Mouse (Mus musculus): ENCODE data around the gene Tm4sf20. TPM values are rescaled to one million over a fixed set of nuclear protein-coding genes. Genes with fewer than 3 reads are reported as not detected.

Tm4sf20 gene
- polyA plus RNA-seq, 1 experiment from 2014 or later = 0.53 TPM

- Histone ChIP-seq H3K4me2 (ENCODE audit: low read length) (no peak within 1 kb of the TSS), H3K4me3 (replicated peaks; ENCODE audit: low read depth, low read length) (no peak within 1 kb of the TSS), H3K36me3 (ENCODE audit: insufficient read depth, low read length) (no peaks in the 10 kb centered on the region), H3K9me3 (replicated peaks; ENCODE audit: low read length) (no peaks in the 10 kb centered on the region), H3K27ac (no peak within 1 kb of the TSS), H3K4me1 (replicated peaks; ENCODE audit: insufficient read depth, low read length) (no peaks in the 10 kb centered on the region), H3K27me3 (ENCODE audit: insufficient read depth, low read length) (no peaks in the 10 kb centered on the region), H3K9ac (ENCODE audit: low read depth, low read length) (no peak within 1 kb of the TSS)
- no peak for TF ChIP-seq CTCF (IDR thresholded peaks at IDR 0.05; ENCODE audit: low read depth)
- no peak for ATAC-seq (replicated peaks; ENCODE audit: low FRiP score, low read depth)
- WGBS = 87% methylated on average over 14 of the region's 15 CpGs
- DNase-seq (ENCODE audit: low spot score) = no peak
These were observed 2.8 kb upstream of the Tm4sf20 start, which contains the start of gene Gm47791 for GRCm38 (mm10) chr1:82771022-82771586. Gene Gm47791 (minus strand): TSS chr1:82771243.

DNA sequence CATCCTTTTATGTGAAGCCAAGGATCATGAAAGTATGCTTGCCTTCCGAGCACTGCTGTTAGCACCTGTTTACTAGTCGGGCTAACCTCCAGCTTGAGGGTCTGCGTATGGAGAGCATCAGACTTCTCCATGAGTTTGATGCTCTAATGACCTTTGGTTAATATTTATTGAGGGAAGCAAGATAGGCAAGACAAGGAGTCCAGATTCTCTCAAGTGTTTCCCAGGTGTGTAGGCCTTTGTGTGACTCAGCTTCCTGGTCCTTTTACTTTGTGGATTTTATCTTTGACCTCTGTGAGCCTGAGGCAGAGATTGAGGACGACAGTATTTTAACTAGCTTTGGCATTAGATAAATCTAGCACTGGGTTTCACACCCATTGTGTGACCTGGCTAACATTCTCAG, 1.6 kb downstream of the Tm4sf20 start:
- H3K27ac ChIP-seq = no peak overlapping the region

DNA sequence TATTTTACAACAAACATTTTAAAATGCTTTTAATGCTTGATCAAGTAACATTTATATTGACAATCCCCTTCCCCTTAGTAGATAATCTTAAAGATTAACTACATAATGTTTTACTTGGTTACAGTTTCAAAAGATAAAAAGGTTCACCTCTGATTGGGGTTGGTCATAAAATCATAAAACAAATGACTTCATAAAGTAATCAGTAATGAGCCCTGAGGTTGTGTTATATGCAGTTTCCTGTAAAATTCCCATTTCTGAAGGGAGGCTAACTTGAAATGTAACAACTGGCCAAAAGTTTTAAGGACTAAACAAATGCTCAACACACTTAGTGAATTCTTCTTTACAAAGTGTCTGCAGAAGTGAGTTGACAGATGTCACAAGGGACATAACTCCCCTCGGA, 2.0 kb downstream of the Tm4sf20 start:
- H3K4me2 ChIP-seq (ENCODE audit: low read length) = no peak overlapping the region
- no peak overlapping the region for H3K27ac ChIP-seq
- no peak overlapping the region for H3K9ac ChIP-seq (ENCODE audit: low read depth, low read length)
- H3K4me3 ChIP-seq (replicated peaks; ENCODE audit: low read depth, low read length) = no peak overlapping the region
- WGBS = 50% methylated on average over 1 of the region's 1 CpGs
- ATAC-seq (replicated peaks; ENCODE audit: low FRiP score, low read depth) (no peak), DNase-seq (ENCODE audit: low spot score) (no peak)
- TF ChIP-seq CTCF (IDR thresholded peaks at IDR 0.05; ENCODE audit: low read depth) = no peak
- H3K36me3 ChIP-seq (ENCODE audit: insufficient read depth, low read length) = no peaks in the 10 kb centered on the region
- no peaks in the 10 kb centered on the region for H3K27me3 ChIP-seq (ENCODE audit: insufficient read depth, low read length)
- no peaks in the 10 kb centered on the region for H3K9me3 ChIP-seq (replicated peaks; ENCODE audit: low read length)
- H3K4me1 ChIP-seq (replicated peaks; ENCODE audit: insufficient read depth, low read length) = no peaks in the 10 kb centered on the region

More for the DNA sequence above, 1.6 kb downstream of the Tm4sf20 start:
- H3K4me1 ChIP-seq (replicated peaks; ENCODE audit: insufficient read depth, low read length) = no peaks in the 10 kb centered on the region
- no peak for ATAC-seq (replicated peaks; ENCODE audit: low FRiP score, low read depth)
- H3K9ac ChIP-seq (ENCODE audit: low read depth, low read length) = no peak overlapping the region
- no peak for DNase-seq (ENCODE audit: low spot score)
- no peak for TF ChIP-seq CTCF (IDR thresholded peaks at IDR 0.05; ENCODE audit: low read depth)
- H3K9me3 ChIP-seq (replicated peaks; ENCODE audit: low read length) = no peaks in the 10 kb centered on the region
- 36% methylated on average over 4 of the region's 4 CpGs for WGBS
- H3K4me3 ChIP-seq (replicated peaks; ENCODE audit: low read depth, low read length) = no peak overlapping the region
- no peaks in the 10 kb centered on the region for H3K36me3 ChIP-seq (ENCODE audit: insufficient read depth, low read length)
- H3K4me2 ChIP-seq (ENCODE audit: low read length) = no peak overlapping the region
- H3K27me3 ChIP-seq (ENCODE audit: insufficient read depth, low read length) = no peaks in the 10 kb centered on the region

DNA sequence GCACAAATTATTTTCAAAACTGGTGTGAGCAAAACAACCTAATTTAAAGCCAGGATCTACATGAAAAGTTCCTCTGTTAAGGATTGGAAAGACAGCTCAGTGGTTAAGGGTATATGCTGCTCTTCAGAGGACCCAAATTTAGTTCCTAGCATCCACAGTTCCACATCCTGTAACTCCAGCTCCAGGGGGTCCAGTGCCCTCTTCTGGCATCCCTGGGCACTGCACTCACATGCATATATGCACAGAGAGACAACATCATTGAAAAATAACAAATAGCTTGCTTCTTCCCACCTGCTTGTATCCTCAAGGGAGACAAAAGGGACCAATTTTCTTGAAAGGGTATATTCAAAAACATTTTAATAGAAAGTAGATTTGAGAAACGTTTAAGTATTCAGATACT, 6.0 kb downstream of the Tm4sf20 start:
- no peaks in the 10 kb centered on the region for H3K27me3 ChIP-seq (ENCODE audit: insufficient read depth, low read length)
- DNase-seq (ENCODE audit: low spot score) = no peak
- ATAC-seq (replicated peaks; ENCODE audit: low FRiP score, low read depth) = no peak
- H3K4me2 ChIP-seq (ENCODE audit: low read length) = no peak overlapping the region
- peak; percentile 34; the same call in 1 of the 2 replicates for TF ChIP-seq CTCF (IDR thresholded peaks at IDR 0.05; ENCODE audit: low read depth)
- WGBS = 89% methylated on average over 1 of the region's 1 CpGs
- no peak overlapping the region for H3K4me3 ChIP-seq (replicated peaks; ENCODE audit: low read depth, low read length)
- H3K27ac ChIP-seq = no peak overlapping the region
- 0 out of 2 replicates have a peak, but pooled peaks cover 3% of the 10 kb centered on the region for H3K36me3 ChIP-seq (ENCODE audit: insufficient read depth, low read length)
- no peaks in the 10 kb centered on the region for H3K9me3 ChIP-seq (replicated peaks; ENCODE audit: low read length)
- no peak overlapping the region for H3K9ac ChIP-seq (ENCODE audit: low read depth, low read length)
- no peaks in the 10 kb centered on the region for H3K4me1 ChIP-seq (replicated peaks; ENCODE audit: insufficient read depth, low read length)

- Histone ChIP-seq H3K27ac (no peak overlapping the region), H3K9me3 (replicated peaks; ENCODE audit: low read length) (no peaks in the 10 kb centered on the region), H3K27me3 (ENCODE audit: insufficient read depth, low read length) (no peaks in the 10 kb centered on the region), H3K4me3 (replicated peaks; ENCODE audit: low read depth, low read length) (no peak overlapping the region), H3K9ac (ENCODE audit: low read depth, low read length) (no peak overlapping the region), H3K4me2 (ENCODE audit: low read length) (no peak overlapping the region), H3K4me1 (replicated peaks; ENCODE audit: insufficient read depth, low read length) (no peaks in the 10 kb centered on the region), H3K36me3 (ENCODE audit: insufficient read depth, low read length) (0 out of 2 replicates have a peak, but pooled peaks cover 3% of the 10 kb centered on the region)
- 88% methylated on average over 8 of the region's 8 CpGs for WGBS
- no peak for TF ChIP-seq CTCF (IDR thresholded peaks at IDR 0.05; ENCODE audit: low read depth)
- ATAC-seq (replicated peaks; ENCODE audit: low FRiP score, low read depth) (no peak), DNase-seq (ENCODE audit: low spot score) (no peak)
These were observed 6.6 kb downstream of the Tm4sf20 start for GRCm38 (mm10) chr1:82761454-82762169.

DNA sequence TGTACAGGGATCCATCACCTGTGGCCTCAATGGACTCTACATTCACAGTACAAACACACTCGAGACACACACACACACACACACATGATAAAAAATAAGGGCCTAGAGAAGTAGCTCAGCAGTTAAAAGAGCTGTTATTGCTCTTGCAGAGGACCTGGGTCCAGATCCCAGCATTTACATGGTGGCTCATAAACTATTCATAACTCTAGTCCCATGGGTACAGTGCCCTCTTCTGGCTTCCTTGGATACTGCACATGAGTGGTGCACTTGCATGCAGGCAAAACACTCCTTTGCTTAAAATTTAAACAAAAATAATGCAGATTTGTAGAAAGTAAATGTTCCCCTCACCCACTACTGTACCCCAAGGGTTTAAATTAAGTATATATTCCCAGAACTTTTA, 8.7 kb downstream of the Tm4sf20 start:
- no peaks in the 10 kb centered on the region for H3K27me3 ChIP-seq (ENCODE audit: insufficient read depth, low read length)
- TF ChIP-seq CTCF (IDR thresholded peaks at IDR 0.05; ENCODE audit: low read depth) = peak; percentile 48
- 0 out of 2 replicates have a peak, but pooled peaks cover 14% of the 10 kb centered on the region for H3K36me3 ChIP-seq (ENCODE audit: insufficient read depth, low read length)
- DNase-seq (ENCODE audit: low spot score) (no peak), ATAC-seq (replicated peaks; ENCODE audit: low FRiP score, low read depth) (no peak)
- H3K4me1 ChIP-seq (replicated peaks; ENCODE audit: insufficient read depth, low read length) = no peaks in the 10 kb centered on the region
- H3K9ac ChIP-seq (ENCODE audit: low read depth, low read length) = no peak overlapping the region
- no peaks in the 10 kb centered on the region for H3K9me3 ChIP-seq (replicated peaks; ENCODE audit: low read length)
- 92% methylated on average over 1 of the region's 1 CpGs for WGBS
- no peak overlapping the region for H3K4me2 ChIP-seq (ENCODE audit: low read length)
- H3K27ac ChIP-seq = no peak overlapping the region
- H3K4me3 ChIP-seq (replicated peaks; ENCODE audit: low read depth, low read length) = no peak overlapping the region
